Mouse (Mus musculus): ENCODE measurements at regions not wholly inside any gene's neighbourhood (a gene's known extent, or its start where the extent isn't known, plus 50 kb on each side); places are given as distances from the start of the nearest gene placed in this dataset.

GRCm38 (mm10) chr8:37134192-37134964 is 141.0 kb downstream of the AI429214 start:
- no peak for TF ChIP-seq CTCF (conservative IDR thresholded peaks at IDR 0.05; ENCODE audit: low read length)
- no peak for TF ChIP-seq NANOG (IDR thresholded peaks at IDR 0.05; ENCODE audit: borderline replicate concordance, low read length)
- TF ChIP-seq POU5F1 (IDR thresholded peaks at IDR 0.05; ENCODE audit: borderline replicate concordance, low read length), result no peak

Measured in E14TG2a.4 (cell line).